Mouse (Mus musculus): Measurements from ENCODE around the gene Rps16.
"Not testable (repeated sequence)": the region's sequence is repeated elsewhere in the genome, so short reads cannot be mapped to it uniquely, and the experiment has no call there.

Rps16 gene

DNA sequence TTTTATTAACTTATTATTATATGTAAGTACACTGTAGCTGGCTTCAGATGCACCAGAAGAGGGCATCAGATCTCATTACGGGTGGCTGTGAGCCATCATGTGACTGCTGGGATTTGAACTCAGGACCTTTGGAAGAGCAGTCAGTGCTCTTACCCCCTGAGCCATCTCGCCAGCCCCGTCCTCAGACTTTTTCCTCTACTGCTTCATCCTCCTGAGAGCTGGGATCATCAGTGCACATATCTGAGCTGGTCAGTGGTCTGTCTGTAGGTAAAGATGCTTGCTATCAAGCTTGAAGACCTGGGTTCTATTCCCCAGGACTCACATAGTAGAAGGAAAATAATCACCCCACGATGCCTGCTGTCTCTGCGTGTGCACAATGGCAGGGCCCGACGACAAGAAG, 36.9 kb downstream of the Rps16 start:
- DNase-seq (ENCODE audit: extremely low spot score) = not testable (repeated sequence)

DNA sequence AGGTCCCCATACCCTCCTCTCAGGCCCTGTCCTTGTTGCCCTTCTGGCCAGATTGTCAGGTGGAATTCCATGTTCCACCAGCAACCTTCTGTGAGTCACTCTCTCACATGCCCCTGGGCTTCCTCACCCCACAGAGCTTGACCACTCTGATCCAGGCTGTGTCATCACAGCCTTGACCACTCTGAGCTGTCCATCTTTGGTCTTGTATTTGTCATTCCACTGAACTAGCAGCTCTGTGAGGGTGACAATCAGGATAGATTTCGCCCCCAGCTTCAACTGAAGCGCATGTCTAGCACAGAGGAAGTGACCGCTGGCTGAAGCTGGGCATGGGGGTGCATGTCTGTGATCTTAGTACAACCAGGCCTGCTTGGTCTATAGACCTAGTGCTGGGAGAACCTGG, 39.9 kb downstream of the Rps16 start:
- no peak for DNase-seq (ENCODE audit: extremely low spot score)

DNA sequence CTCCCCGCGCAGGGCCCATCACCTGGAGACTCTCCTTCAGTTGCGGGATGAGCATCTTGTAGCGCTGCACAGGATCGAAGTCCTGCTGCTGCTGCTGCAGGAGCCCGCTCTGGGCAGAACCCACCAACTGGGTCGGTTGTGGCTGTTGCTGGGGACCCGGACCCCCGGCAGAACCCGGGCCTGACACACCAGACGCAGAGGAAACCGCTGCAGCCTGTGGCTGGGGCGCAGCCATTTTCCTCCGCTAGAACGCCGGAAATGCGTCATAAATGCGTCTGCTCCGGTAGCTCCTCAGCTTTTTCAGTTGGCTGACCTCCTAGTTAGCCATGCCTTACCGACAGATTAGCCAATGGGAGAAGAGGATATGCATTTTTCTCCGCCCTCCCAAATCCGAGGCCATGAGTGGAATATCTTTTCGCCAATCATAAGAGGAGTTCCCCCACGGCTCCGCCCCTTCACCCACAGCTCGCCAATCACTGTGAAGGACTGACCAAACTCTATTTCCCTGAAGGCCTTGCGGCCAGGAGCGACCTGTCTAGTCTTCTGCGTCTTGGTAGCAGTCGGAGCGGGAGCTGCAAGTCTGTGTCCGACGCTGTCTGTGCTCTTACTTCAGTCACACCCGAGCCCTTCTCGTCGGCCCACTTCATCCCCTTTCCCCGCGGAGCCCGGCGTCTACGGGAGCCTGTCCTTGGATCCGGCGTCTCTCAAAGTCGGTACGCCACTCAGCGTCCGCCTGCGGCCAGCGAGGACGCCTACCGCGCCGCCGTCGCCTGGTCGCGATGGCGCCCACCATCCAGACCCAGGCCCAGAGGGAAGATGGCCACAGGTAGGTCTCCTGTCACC, 42.2 kb downstream of the Rps16 start, which contains the start of the genes Med29 and Paf1:
Gene Med29, minus strand, starts transcription at position 280 of the 843 bp plus-strand sequence.
Gene Paf1, plus strand, starts transcription at position 523 of the 843 bp plus-strand sequence.
- peak; percentile 94 for DNase-seq (ENCODE audit: extremely low spot score)

DNA sequence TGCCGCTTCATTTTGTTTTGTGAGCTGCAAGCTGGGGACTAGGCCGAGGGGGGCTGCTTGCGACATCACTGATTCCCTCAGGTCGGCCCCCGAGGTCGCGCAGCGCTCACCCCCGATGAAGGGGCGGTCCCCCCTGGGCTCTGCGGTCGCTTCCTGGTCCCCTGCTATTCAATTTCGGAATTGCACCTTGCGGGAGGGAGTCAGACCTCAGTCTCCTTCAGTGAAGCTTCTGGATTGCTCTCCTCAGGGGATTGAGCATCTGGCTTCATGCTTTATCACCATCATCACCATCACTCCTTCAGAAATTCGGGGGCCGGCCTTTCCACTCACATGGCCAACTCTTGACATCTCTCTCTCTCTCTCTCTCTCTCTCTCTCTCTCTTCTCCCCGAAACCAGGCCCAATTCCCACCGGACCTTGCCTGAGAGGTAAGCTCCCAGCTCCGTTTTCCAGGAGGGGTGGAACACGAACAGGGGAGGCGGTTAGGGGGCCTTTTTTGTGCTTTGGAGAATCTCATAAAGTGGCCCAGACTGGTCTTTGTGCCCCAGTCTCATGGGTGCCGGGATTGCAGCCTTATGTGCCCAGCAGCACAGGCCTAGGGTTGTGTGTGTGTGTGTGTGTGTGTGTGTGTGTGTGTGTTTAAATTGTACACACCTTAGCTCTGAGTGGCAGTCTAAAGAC, 43.0 kb downstream of the Rps16 start:
- no peak for DNase-seq (ENCODE audit: extremely low spot score)

DNA sequence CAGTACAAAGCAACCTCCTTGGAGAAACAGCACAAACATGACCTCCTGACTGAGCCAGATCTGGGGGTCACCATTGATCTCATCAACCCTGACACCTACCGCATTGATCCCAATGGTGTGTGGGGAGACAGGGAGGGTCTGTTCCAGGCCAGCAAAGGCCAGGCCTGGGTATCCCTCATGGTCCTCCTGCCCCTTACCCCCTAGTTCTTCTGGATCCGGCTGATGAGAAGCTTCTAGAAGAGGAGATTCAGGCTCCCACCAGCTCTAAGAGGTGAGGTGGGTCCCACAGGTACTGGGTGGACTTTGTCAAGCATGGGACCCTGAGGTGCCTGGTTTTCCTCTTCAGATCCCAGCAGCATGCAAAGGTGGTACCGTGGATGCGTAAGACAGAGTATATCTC, 45.0 kb downstream of the Rps16 start:
- no peak for DNase-seq (ENCODE audit: extremely low spot score)

DNA sequence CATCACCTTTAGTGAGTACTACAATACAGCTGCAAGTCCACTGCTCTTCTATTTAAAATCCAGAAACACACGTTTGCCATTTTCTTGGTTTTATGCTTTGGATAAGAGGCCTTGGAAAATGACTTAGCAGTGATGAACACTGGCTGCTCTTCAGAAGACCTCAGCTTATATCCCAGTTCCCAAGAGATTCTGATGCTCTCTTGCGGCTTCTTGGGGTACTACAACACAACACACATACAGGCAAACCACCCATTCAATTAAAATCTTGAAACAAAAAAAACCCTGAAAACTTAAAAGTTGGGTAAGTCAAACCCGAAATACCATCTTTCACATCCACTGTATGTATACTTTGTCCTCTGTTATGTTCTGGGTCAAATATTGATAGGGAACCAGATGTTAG, 47.5 kb downstream of the Rps16 start:
- no peak for DNase-seq (ENCODE audit: extremely low spot score)

DNA sequence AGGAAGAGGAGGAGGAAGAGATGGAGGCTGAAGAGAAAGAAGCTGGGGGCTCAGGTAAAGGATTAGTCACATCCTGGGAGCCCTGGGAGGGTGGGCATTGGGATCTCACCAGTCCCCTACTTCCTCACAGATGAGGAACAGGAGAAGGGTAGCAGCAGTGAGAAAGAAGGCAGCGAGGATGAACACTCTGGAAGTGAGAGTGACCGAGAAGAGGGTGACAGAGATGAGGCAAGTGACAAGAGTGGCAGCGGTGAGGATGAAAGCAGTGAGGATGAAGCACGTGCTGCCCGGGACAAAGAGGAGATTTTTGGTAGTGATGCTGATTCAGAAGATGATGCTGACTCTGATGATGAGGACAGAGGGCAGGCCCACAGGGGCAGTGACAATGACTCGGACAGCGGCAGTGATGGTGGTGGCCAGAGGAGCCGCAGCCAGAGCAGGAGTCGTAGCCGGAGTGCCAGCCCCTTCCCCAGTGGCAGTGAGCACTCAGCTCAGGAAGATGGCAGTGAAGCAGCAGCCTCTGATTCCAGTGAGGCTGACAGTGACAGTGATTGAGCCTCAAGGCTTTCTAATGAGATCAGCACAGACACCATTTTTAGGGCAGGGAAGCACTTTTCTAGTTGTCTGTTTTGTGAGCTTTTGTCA, 48.4 kb downstream of the Rps16 start:
- DNase-seq (ENCODE audit: extremely low spot score) = no peak

DNA sequence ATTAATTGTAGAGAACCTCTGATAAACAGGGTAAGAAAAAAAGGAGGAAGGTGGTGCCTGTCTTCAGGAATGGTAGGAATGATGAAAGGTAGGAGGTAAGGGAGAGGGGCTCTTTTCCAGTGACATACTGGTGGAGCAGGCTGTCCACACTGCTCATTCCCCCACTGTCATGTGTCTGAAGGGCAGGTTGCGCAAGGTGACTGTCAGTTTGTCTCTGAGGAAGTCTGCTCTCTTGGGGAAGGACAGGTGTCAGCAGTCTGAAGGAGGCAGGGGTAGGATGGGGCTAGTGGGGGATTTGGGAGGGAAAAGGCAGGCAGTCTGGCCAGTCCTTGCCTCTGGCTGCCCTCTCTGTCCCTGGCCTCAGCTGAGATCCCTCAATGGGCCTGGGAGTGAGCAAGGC, 50.6 kb downstream of the Rps16 start:
- DNase-seq (ENCODE audit: extremely low spot score) = no peak

DNA sequence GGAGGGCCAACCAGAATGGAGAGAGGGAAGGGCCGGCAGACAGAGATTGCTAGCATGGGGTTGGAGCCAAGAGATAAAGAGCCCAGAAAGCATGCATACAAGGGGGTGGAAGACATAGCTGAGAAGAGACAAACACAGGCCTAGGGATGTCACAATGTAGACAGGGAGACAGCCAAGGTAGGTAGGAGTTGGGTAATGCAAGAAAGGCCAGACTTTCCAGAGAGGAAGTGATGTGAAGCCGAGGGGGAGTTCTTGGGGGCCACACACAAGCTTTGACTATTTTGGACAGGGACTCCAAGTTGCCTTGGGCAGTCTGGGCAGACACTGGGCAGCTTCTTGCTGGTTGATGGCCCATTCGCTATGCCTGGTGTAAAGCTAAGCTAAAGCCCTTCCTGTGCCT, 51.5 kb downstream of the Rps16 start:
- DNase-seq (ENCODE audit: extremely low spot score) = no peak

Measured in embryo, embryonic 9.5 days (tissue).